Mouse (Mus musculus) cerebellum, adult 2 months (tissue): Measurements from ENCODE around the gene Atox1.

Experiments used
- CTCF ChIP-seq: fragments of 200-500 bp; IDR thresholded peaks from 2 replicates; pipeline ENCODE4 v1.5.1; 2011; ENCODE audit warnings: low read depth, mild to moderate bottlenecking, control low read depth, low read length, moderate library complexity, borderline replicate concordance; ENCODE audit not compliant: insufficient read depth
- POLR2A ChIP-seq: fragments of 200-500 bp; IDR thresholded peaks from 2 replicates; pipeline ENCODE4 v1.6.1; 2011; ENCODE audit warnings: low read length, control low read depth, borderline replicate concordance; ENCODE audit not compliant: insufficient read depth

DNA sequence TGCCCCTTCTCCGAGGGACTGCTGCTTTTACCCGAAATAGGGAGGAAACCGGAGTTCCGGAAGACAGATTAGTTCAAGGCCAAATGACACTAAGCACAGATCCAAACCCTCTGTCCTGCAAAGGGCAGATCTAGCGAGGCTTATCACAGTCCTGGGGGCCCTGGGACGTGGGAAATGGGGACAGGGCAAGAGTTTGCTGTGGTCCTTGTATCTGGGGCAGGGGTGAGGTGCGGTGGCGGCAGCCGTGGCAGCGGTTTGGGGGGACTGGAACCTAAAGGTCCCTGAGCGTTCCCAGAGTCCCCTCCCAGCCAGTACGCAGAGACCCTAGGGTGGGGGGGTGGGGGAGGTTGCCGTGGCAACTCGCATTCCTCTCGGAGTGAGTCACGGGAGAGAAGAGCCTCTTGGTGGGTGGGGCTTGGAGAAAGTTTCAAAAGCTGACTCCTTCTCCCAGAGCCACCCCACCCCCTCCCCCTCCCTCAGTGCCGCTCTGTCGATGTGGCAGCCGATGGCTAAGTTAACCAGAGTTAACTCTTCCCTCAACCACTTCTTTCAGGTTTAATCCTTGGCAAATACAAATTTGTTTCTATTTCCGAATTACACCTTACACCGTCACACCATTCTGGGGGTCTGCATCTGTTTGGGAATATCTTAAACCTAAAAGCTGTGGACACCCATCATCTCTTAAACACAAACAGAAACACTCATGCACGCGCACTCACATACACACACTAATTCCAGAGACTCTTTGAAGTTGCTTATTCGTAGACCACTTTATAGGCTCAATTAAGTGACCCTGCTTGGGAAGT lies 42.9 kb downstream of the Atox1 start:
- TF ChIP-seq CTCF (no peak), POLR2A (no peak)
